Mouse (Mus musculus) heart, adult 2 months (tissue): ENCODE measurements around the gene Dmbt1. TPM values are rescaled to one million over a fixed set of nuclear protein-coding genes. Genes with fewer than 3 reads are reported as not detected.

Source experiments
- DNase-seq, 2 experiments: peaks; one replicate each; pipeline ENCODE4 v3.0.0; 2021
- H3K27ac ChIP-seq: fragments of 200-600 bp; 2 replicates; pipeline ENCODE4 v1.8.1; 2022
- H3K27me3 ChIP-seq: fragments of 200-500 bp; 2 replicates; pipeline ENCODE4 v1.6.1; 2012; ENCODE audit warnings: mild to moderate bottlenecking, low read length, inconsistent platforms, mixed read lengths; ENCODE audit not compliant: control insufficient read depth, insufficient read depth
- H3K36me3 ChIP-seq: fragments of 200-500 bp; 2 replicates; pipeline ENCODE4 v1.6.1; 2012; ENCODE audit warnings: low read length, inconsistent platforms; ENCODE audit not compliant: control insufficient read depth, insufficient read depth
- H3K4me1 ChIP-seq: fragments of 200-500 bp; 2 replicates; pipeline ENCODE4 v1.6.1; 2011; ENCODE audit warnings: low read length; ENCODE audit not compliant: control insufficient read depth, insufficient read depth
- H3K4me3 ChIP-seq: fragments of 200-600 bp; 2 replicates; pipeline ENCODE4 v1.8.1; 2022
- H3K79me2 ChIP-seq: fragments of 200-500 bp; replicated peaks from 2 replicates; pipeline ENCODE4 v1.6.1; 2012; ENCODE audit warnings: mild to moderate bottlenecking, inconsistent platforms, low read length, moderate library complexity, mixed read lengths; ENCODE audit not compliant: control insufficient read depth, insufficient read depth
- H3K9ac ChIP-seq: fragments of 200-500 bp; 2 replicates; pipeline ENCODE4 v1.6.1; 2012; ENCODE audit warnings: low read depth, mild to moderate bottlenecking, control low read depth, inconsistent platforms, low read length, mixed read lengths
- CTCF ChIP-seq: fragments of 200-600 bp; IDR thresholded peaks from 2 replicates; pipeline ENCODE4 v1.8.1; 2022; ENCODE audit warnings: antibody characterized with exemption, mild to moderate bottlenecking, moderate library complexity
- EP300 ChIP-seq: fragments of 200-500 bp; IDR thresholded peaks from 2 replicates; pipeline ENCODE4 v1.6.1; 2011; ENCODE audit warnings: low read depth, low read length, control low read depth; ENCODE audit not compliant: insufficient read depth
- POLR2A ChIP-seq: fragments of 200-500 bp; IDR thresholded peaks from 2 replicates; pipeline ENCODE4 v1.6.1; 2011; ENCODE audit warnings: mild to moderate bottlenecking, low read depth, low read length, control low read depth; ENCODE audit not compliant: insufficient read depth
- WGBS: fragments of 180-500 bp; shearing (Covaris S2); methylation state at CpG from one replicate; pipeline ENCODE4 v1.1.7; 2018; 5-methylcytosine and 5-hydroxymethylcytosine counted together
- intact Hi-C: fragments of 180-260 bp; cut with DNase I; formaldehyde crosslinking; loops from one replicate; pipeline ENCODE4 v1.15.1; 2025
- polyA plus RNA-seq: library from polyadenylated mRNA; depleted of rRNA; stranded (reverse); fragments of >200 nt; gene quantifications from 2 replicates; pipeline ENCODE4 v1.2.3, GENCODE M21; 2012; rRNA removed
- total RNA-seq, 2 experiments: library from RNA; stranded (reverse); gene quantifications; 2 replicates each; pipeline ENCODE4 v1.2.3; 2021

Gene Dmbt1
- total and polyA plus RNA-seq, 3 experiments = 0.04 TPM; not detected in 2

- H3K4me1 ChIP-seq = no peaks in the 10 kb centered on the region
- no peak for DNase-seq
- H3K9ac ChIP-seq = no peak overlapping the region
- H3K27ac ChIP-seq = no peak overlapping the region
- 69% methylated on average over 3 of the region's 3 CpGs for WGBS
- no peaks in the 10 kb centered on the region for H3K36me3 ChIP-seq
- intact Hi-C loops = no loop called here
- TF ChIP-seq CTCF = no peak
- no peak for TF ChIP-seq POLR2A
- no peak for TF ChIP-seq EP300
- no peaks in the 10 kb centered on the region for H3K27me3 ChIP-seq
- no peak overlapping the region for H3K4me3 ChIP-seq
- H3K79me2 ChIP-seq = no peaks in the 10 kb centered on the region
Observed at GRCm38 (mm10) chr7:131167771-131168170, 135.9 kb downstream of the Dmbt1 start.

GRCm38 (mm10) chr7:131169099-131169498 lies 137.2 kb downstream of the Dmbt1 start:
- Histone ChIP-seq H3K27ac (no peak overlapping the region), H3K36me3 (no peaks in the 10 kb centered on the region), H3K9ac (no peak overlapping the region), H3K4me3 (no peak overlapping the region), H3K27me3 (no peaks in the 10 kb centered on the region), H3K4me1 (no peaks in the 10 kb centered on the region), H3K79me2 (no peaks in the 10 kb centered on the region)
- DNase-seq = no peak
- TF ChIP-seq POLR2A (no peak), EP300 (no peak), CTCF (no peak)
- intact Hi-C loops = no loop called here
- 22% methylated on average over 2 of the region's 2 CpGs for WGBS

Other genes starting within 250 kb of the Dmbt1 start
- gene Plekha1, start 166.3 kb upstream of the Dmbt1 start, total RNA-seq = 10 to 100 TPM; 40.0 to 41.3 TPM
- 33.3 and 48.8 TPM in 2 replicates for gene Plekha1, start 166.3 kb upstream of the Dmbt1 start, polyA plus RNA-seq
- gene Htra1, start 95.9 kb upstream of the Dmbt1 start, total RNA-seq = 100 to 1,000 TPM; 102 to 117 TPM
- 85.7 and 91.1 TPM in 2 replicates for gene Htra1, start 95.9 kb upstream of the Dmbt1 start, polyA plus RNA-seq
- not detected for gene 4933402N03Rik, start 114.3 kb downstream of the Dmbt1 start, total RNA-seq
- gene 4933402N03Rik, start 114.3 kb downstream of the Dmbt1 start, polyA plus RNA-seq = not detected in 2 replicates
- 10 to 100 TPM in 1 of 2 experiments, 1 to 10 TPM in 1; 9.9 to 10.3 TPM for gene 5430419D17Rik, start 142.3 kb downstream of the Dmbt1 start, total RNA-seq
- gene 5430419D17Rik, start 142.3 kb downstream of the Dmbt1 start, polyA plus RNA-seq = 0.61 and 1.1 TPM in 2 replicates